Mouse (Mus musculus): ENCODE results near the gene Angptl2.
A peak's percentile ranks its signal among the peaks of the same experiment; 100 is the strongest.
"Not testable (repeated sequence)": the region's sequence is repeated elsewhere in the genome, so short reads cannot be mapped to it uniquely, and the experiment has no call there.

The Angptl2 gene

GRCm38 (mm10) chr2:33200368-33201068, 15.4 kb upstream of the Angptl2 start:
- no peak for DNase-seq (ENCODE audit: low read depth, low spot score)

- DNase-seq (ENCODE audit: low read depth, low spot score) = no peak
These were observed 12.6 kb upstream of the Angptl2 start for GRCm38 (mm10) chr2:33203284-33203683.

GRCm38 (mm10) chr2:33204980-33205379, 10.9 kb upstream of the Angptl2 start:
- no peak for DNase-seq (ENCODE audit: low read depth, low spot score)

- DNase-seq (ENCODE audit: low read depth, low spot score) = no peak
These were observed 9.8 kb upstream of the Angptl2 start for GRCm38 (mm10) chr2:33205939-33206525.

GRCm38 (mm10) chr2:33207069-33207468, 8.8 kb upstream of the Angptl2 start:
- DNase-seq (ENCODE audit: low read depth, low spot score) = no peak

- no peak for DNase-seq (ENCODE audit: low read depth, low spot score)
These were observed 7.7 kb upstream of the Angptl2 start for GRCm38 (mm10) chr2:33208134-33208533.

GRCm38 (mm10) chr2:33210841-33211240, 5.0 kb upstream of the Angptl2 start:
- DNase-seq (ENCODE audit: low read depth, low spot score) = no peak

GRCm38 (mm10) chr2:33211263-33211662, 4.6 kb upstream of the Angptl2 start:
- not testable (repeated sequence) for DNase-seq (ENCODE audit: low read depth, low spot score)

- DNase-seq (ENCODE audit: low read depth, low spot score) = no peak
These were observed 631 bp upstream of the Angptl2 start for GRCm38 (mm10) chr2:33215177-33215699.

- no peak for DNase-seq (ENCODE audit: low read depth, low spot score)
These were observed 966 bp downstream of the Angptl2 start for GRCm38 (mm10) chr2:33216645-33217424.

GRCm38 (mm10) chr2:33217425-33217794, 1.5 kb downstream of the Angptl2 start:
- no peak for DNase-seq (ENCODE audit: low read depth, low spot score)

- DNase-seq (ENCODE audit: low read depth, low spot score) = no peak
These were observed 3.2 kb downstream of the Angptl2 start for GRCm38 (mm10) chr2:33218903-33219625.

GRCm38 (mm10) chr2:33219637-33220036, 3.8 kb downstream of the Angptl2 start:
- no peak for DNase-seq (ENCODE audit: low read depth, low spot score)

- no peak for DNase-seq (ENCODE audit: low read depth, low spot score)
These were observed 4.4 kb downstream of the Angptl2 start for GRCm38 (mm10) chr2:33220246-33220645.

- DNase-seq (ENCODE audit: low read depth, low spot score) = no peak
These were observed 4.9 kb downstream of the Angptl2 start for GRCm38 (mm10) chr2:33220674-33221338.

- peak; percentile 44 for DNase-seq (ENCODE audit: low read depth, low spot score)
These were observed 5.6 kb downstream of the Angptl2 start for GRCm38 (mm10) chr2:33221339-33221900.

- no peak for DNase-seq (ENCODE audit: low read depth, low spot score)
These were observed 6.6 kb downstream of the Angptl2 start for GRCm38 (mm10) chr2:33222480-33222879.

- DNase-seq (ENCODE audit: low read depth, low spot score) = no peak
These were observed 7.9 kb downstream of the Angptl2 start for GRCm38 (mm10) chr2:33223656-33224358.

- no peak for DNase-seq (ENCODE audit: low read depth, low spot score)
These were observed 10.1 kb downstream of the Angptl2 start for GRCm38 (mm10) chr2:33225921-33226320.

- DNase-seq (ENCODE audit: low read depth, low spot score) = no peak
These were observed 12.2 kb downstream of the Angptl2 start for GRCm38 (mm10) chr2:33228077-33228476.
